Mouse (Mus musculus): ENCODE measurements around the gene Syn3.

GRCm38 (mm10) chr10:86488544-86488943, 10.2 kb downstream of the Syn3 start:
- TF ChIP-seq CTCF (IDR thresholded peaks at IDR 0.05; ENCODE audit: extremely low read depth, insufficient read depth, insufficient read length, insufficient replicate concordance) (no peak), POLR2A (IDR thresholded peaks at IDR 0.05; ENCODE audit: low read depth, low read length) (no peak)
